Mouse (Mus musculus): ENCODE results near the gene Gpatch2l. TPM values are rescaled to one million over a fixed set of nuclear protein-coding genes. Genes with fewer than 3 reads are reported as not detected.

The Gpatch2l gene
- polyA plus RNA-seq (2015; fragmentation: Nextera tagmentation; extraction: Ambion mirVana): 8.0 and 12.4 TPM in 2 replicates

GRCm38 (mm10) chr12:86241604-86242536 lies at the start of gene Gpatch2l:
Gpatch2l (plus strand) TSS chr12:86241858.

Other genes starting within 250 kb of the Gpatch2l start
- 29.1 and 39.2 TPM in 2 replicates for gene Tgfb3, start 162.8 kb upstream of the Gpatch2l start, polyA plus RNA-seq (2015; fragmentation: Nextera tagmentation; extraction: Ambion mirVana)
- 69.3 and 69.5 TPM in 2 replicates for gene Ift43, start 159.3 kb upstream of the Gpatch2l start, polyA plus RNA-seq (2015; fragmentation: Nextera tagmentation; extraction: Ambion mirVana)
- gene Esrrb, start 119.3 kb downstream of the Gpatch2l start, polyA plus RNA-seq (2015; fragmentation: Nextera tagmentation; extraction: Ambion mirVana): 0.08 and 0.14 TPM in 2 replicates

Measured in adrenal gland, postnatal 0 days (tissue).